Mouse (Mus musculus) olfactory bulb, adult 2 months (tissue): Measurements from ENCODE around the gene Sf3b4.

ENCODE experiments used
- CTCF ChIP-seq: fragments of 200-500 bp; IDR thresholded peaks from 2 replicates; pipeline ENCODE4 v1.5.1; 2012; ENCODE audit warnings: low read depth, mild to moderate bottlenecking, low read length, moderate library complexity; ENCODE audit not compliant: insufficient read depth
- POLR2A ChIP-seq: fragments of 200-500 bp; IDR thresholded peaks from 2 replicates; pipeline ENCODE4 v1.6.1; 2012; ENCODE audit warnings: mild to moderate bottlenecking, low read depth, low read length, moderate library complexity; ENCODE audit not compliant: insufficient read depth

DNA sequence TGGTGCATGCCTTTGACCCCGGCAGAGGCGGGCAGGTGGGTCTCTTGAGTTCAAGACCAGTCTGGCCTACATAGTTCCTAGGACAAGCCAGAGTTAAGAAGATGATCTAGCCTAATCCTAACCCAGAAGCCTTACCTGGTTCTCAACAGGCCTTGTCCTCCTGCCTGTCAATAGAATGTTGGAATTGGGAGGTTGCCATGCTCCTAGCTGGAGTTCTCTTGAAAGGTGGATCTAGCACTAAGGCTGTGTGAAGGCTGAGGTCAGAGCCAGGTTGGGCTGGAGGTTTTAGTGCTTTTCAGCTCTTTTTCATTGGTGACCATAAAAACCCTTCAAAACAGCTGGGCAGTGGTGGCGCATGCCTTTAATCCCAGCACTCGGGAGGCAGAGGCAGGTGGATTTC, 6.3 kb downstream of the Sf3b4 start:
- TF ChIP-seq CTCF (no peak), POLR2A (no peak)
